Mouse (Mus musculus) midbrain, embryonic 11.5 days (tissue): Measurements from ENCODE around the gene Aspm. TPM values are rescaled to one million over a fixed set of nuclear protein-coding genes. Genes with fewer than 3 reads are reported as not detected.
"Not testable (repeated sequence)": the region's sequence is repeated elsewhere in the genome, so short reads cannot be mapped to it uniquely, and the experiment has no call there.

Experiments
- ATAC-seq: fragments of 200-750 bp; cut with Nextera tagmentation; 2 replicates; pipeline ENCODE4 v1.8.0; 2017; ENCODE audit warnings: moderate TSS enrichment, moderate library complexity; ENCODE audit not compliant: low FRiP score
- DNase-seq: peaks from one replicate; pipeline ENCODE4 v3.0.0; 2015; ENCODE audit warnings: low spot score; ENCODE audit errors: missing footprints
- H3K27ac ChIP-seq: fragments of 300-500 bp; sonication (generic); 2 replicates; pipeline ENCODE4 v1.5.1; 2014; ENCODE audit warnings: low read depth, low read length
- H3K27me3 ChIP-seq: fragments of 300-500 bp; sonication (generic); 2 replicates; pipeline ENCODE4 v1.6.1; 2014; ENCODE audit warnings: mild to moderate bottlenecking, low read length, moderate library complexity, mixed read lengths; ENCODE audit not compliant: control insufficient read depth, insufficient read depth
- H3K36me3 ChIP-seq: fragments of 300-500 bp; sonication (generic); 2 replicates; pipeline ENCODE4 v1.6.1; 2014; ENCODE audit warnings: mild to moderate bottlenecking, low read length, moderate library complexity, mixed read lengths; ENCODE audit not compliant: control insufficient read depth, insufficient read depth
- H3K4me1 ChIP-seq: fragments of 300-500 bp; sonication (generic); 2 replicates; pipeline ENCODE4 v1.6.1; 2014; ENCODE audit warnings: low read length; ENCODE audit not compliant: control insufficient read depth, insufficient read depth
- H3K4me2 ChIP-seq: fragments of 300-500 bp; sonication (generic); 2 replicates; pipeline ENCODE4 v1.6.1; 2014; ENCODE audit warnings: mild to moderate bottlenecking, moderate library complexity
- H3K4me3 ChIP-seq: fragments of 300-500 bp; sonication (generic); 2 replicates; pipeline ENCODE4 v1.5.1; 2014; ENCODE audit warnings: low read depth, low read length
- H3K9ac ChIP-seq: fragments of 300-500 bp; sonication (generic); 2 replicates; pipeline ENCODE4 v1.6.1; 2014; ENCODE audit warnings: low read length
- H3K9me3 ChIP-seq: fragments of 300-500 bp; sonication (generic); 2 replicates; pipeline ENCODE4 v1.6.1; 2016; ENCODE audit warnings: low read length; ENCODE audit not compliant: control insufficient read depth
- WGBS: fragments of 180-500 bp; shearing (Covaris S2); extraction: QIAGEN DNeasy Blood & Tissue Kit; methylation state at CpG from one replicate; pipeline ENCODE4 v1.1.7; 2014; 5-methylcytosine and 5-hydroxymethylcytosine counted together
- polyA plus RNA-seq: library from polyadenylated mRNA; unstranded; fragments of >200 nt; fragmentation: Nextera tagmentation; extraction: Ambion mirVana; gene quantifications from 2 replicates; pipeline ENCODE4 v1.2.1, GENCODE M21; 2014

Gene Aspm
- 30.0 and 31.5 TPM in 2 replicates for polyA plus RNA-seq

- no peaks in the 10 kb centered on the region for H3K9me3 ChIP-seq
- peak within 1 kb of the TSS; percentile 45 for H3K27ac ChIP-seq
- peaks cover 3% of the 10 kb centered on the region for H3K36me3 ChIP-seq
- peak within 1 kb of the TSS; percentile 87 for H3K4me3 ChIP-seq
- H3K4me2 ChIP-seq = peak within 1 kb of the TSS; percentile 79
- under 1% methylated on average over 60 of the region's 65 CpGs for WGBS
- ATAC-seq (peak; percentile 99), DNase-seq (peak; percentile 97)
- H3K27me3 ChIP-seq = no peaks in the 10 kb centered on the region
- H3K4me1 ChIP-seq = peaks cover 3% of the 10 kb centered on the region; the same call in 1 of the 2 replicates
- H3K9ac ChIP-seq = peak within 1 kb of the TSS; percentile 86
Observed at GRCm38 (mm10) chr1:139454340-139455225, at the start of gene Aspm. Aspm (plus strand) TSS chr1:139454772.

GRCm38 (mm10) chr1:139405766-139406165, 48.8 kb upstream of the Aspm start:
- H3K9ac ChIP-seq = no peak overlapping the region
- ATAC-seq = no peak

GRCm38 (mm10) chr1:139407701-139408100, 46.9 kb upstream of the Aspm start:
- Histone ChIP-seq H3K4me3 (no peak overlapping the region), H3K9me3 (no peaks in the 10 kb centered on the region), H3K36me3 (no peaks in the 10 kb centered on the region), H3K4me1 (no peaks in the 10 kb centered on the region), H3K27ac (no peak overlapping the region), H3K4me2 (no peak overlapping the region), H3K9ac (no peak overlapping the region), H3K27me3 (no peaks in the 10 kb centered on the region)
- DNase-seq (no peak), ATAC-seq (no peak)
- 57% methylated on average over 5 of the region's 5 CpGs for WGBS

More at GRCm38 (mm10) chr1:139405766-139406165, 48.8 kb upstream of the Aspm start:
- no peaks in the 10 kb centered on the region for H3K27me3 ChIP-seq
- no peak for DNase-seq
- no peaks in the 10 kb centered on the region for H3K4me1 ChIP-seq
- H3K9me3 ChIP-seq = no peaks in the 10 kb centered on the region
- no peak overlapping the region for H3K4me3 ChIP-seq
- no peak overlapping the region for H3K27ac ChIP-seq
- H3K36me3 ChIP-seq = no peaks in the 10 kb centered on the region
- no peak overlapping the region for H3K4me2 ChIP-seq

GRCm38 (mm10) chr1:139412365-139412764, 42.2 kb upstream of the Aspm start:
- H3K9me3 ChIP-seq, H3K4me2 ChIP-seq, H3K4me3 ChIP-seq, H3K27ac ChIP-seq, H3K4me1 ChIP-seq, H3K27me3 ChIP-seq, ATAC-seq, DNase-seq, H3K36me3 ChIP-seq, H3K9ac ChIP-seq: not testable (repeated sequence)
- 82% methylated on average over 2 of the region's 2 CpGs for WGBS

- Histone ChIP-seq H3K27me3 (no peaks in the 10 kb centered on the region), H3K4me2 (no peak overlapping the region), H3K9ac (no peak overlapping the region), H3K36me3 (no peaks in the 10 kb centered on the region), H3K9me3 (no peaks in the 10 kb centered on the region), H3K4me3 (no peak overlapping the region), H3K27ac (no peak overlapping the region), H3K4me1 (no peaks in the 10 kb centered on the region)
- ATAC-seq = no peak
- DNase-seq = peak; percentile 45
- WGBS = 92% methylated on average over 3 of the region's 3 CpGs
Observed at GRCm38 (mm10) chr1:139413465-139413864, 41.1 kb upstream of the Aspm start.

- no peak for DNase-seq
- WGBS = 7% methylated on average over 8 of the region's 8 CpGs
Observed at GRCm38 (mm10) chr1:139421521-139421874, 33.1 kb upstream of the Aspm start.

GRCm38 (mm10) chr1:139421875-139422791, 32.4 kb upstream of the Aspm start, which contains the start of gene Zbtb41:
Zbtb41 (plus strand) TSS chr1:139422288.
- WGBS = under 1% methylated on average over 70 of the region's 88 CpGs
- H3K4me1 ChIP-seq = peaks cover 25% of the 10 kb centered on the region
- no peaks in the 10 kb centered on the region for H3K36me3 ChIP-seq

More at GRCm38 (mm10) chr1:139421521-139421874, 33.1 kb upstream of the Aspm start:
- peak overlapping the region; percentile 78 for H3K4me2 ChIP-seq
- peak overlapping the region; percentile 84 for H3K4me3 ChIP-seq
- H3K27me3 ChIP-seq = no peaks in the 10 kb centered on the region
- no peaks in the 10 kb centered on the region for H3K9me3 ChIP-seq
- peak overlapping the region; percentile 97 for H3K9ac ChIP-seq
- peaks cover 23% of the 10 kb centered on the region for H3K4me1 ChIP-seq
- H3K27ac ChIP-seq = no peak overlapping the region
- H3K36me3 ChIP-seq = no peaks in the 10 kb centered on the region
- no peak for ATAC-seq

GRCm38 (mm10) chr1:139422941-139423340, 31.6 kb upstream of the Aspm start:
- no peak for ATAC-seq
- peak overlapping the region; percentile 78 for H3K4me2 ChIP-seq
- H3K9ac ChIP-seq = peak overlapping the region; percentile 97
- no peaks in the 10 kb centered on the region for H3K27me3 ChIP-seq
- no peak overlapping the region for H3K27ac ChIP-seq
- H3K36me3 ChIP-seq = no peaks in the 10 kb centered on the region
- peak overlapping the region; percentile 84 for H3K4me3 ChIP-seq
- H3K4me1 ChIP-seq = peaks cover 26% of the 10 kb centered on the region
- no peaks in the 10 kb centered on the region for H3K9me3 ChIP-seq
- DNase-seq = peak; percentile 89
- 38% methylated on average over 10 of the region's 10 CpGs for WGBS

More at GRCm38 (mm10) chr1:139421875-139422791, 32.4 kb upstream of the Aspm start, which contains the start of gene Zbtb41:
- Histone ChIP-seq H3K9ac (peak within 1 kb of the TSS; percentile 97), H3K27me3 (no peaks in the 10 kb centered on the region), H3K9me3 (no peaks in the 10 kb centered on the region), H3K4me2 (peak within 1 kb of the TSS; percentile 78), H3K27ac (peak within 1 kb of the TSS; percentile 82), H3K4me3 (peak within 1 kb of the TSS; percentile 84)
- DNase-seq = peak; percentile 99
- ATAC-seq = peak; percentile 97
